Mouse (Mus musculus) liver, embryonic 14.5 days (tissue): ENCODE data around the gene Gpx4. TPM values are rescaled to one million over a fixed set of nuclear protein-coding genes. Genes with fewer than 3 reads are reported as not detected.

ENCODE experiments used
- ATAC-seq: fragments of 200-750 bp; cut with Nextera tagmentation; 2 replicates; pipeline ENCODE4 v1.8.0; 2017; ENCODE audit warnings: moderate number of reproducible peaks, mild to moderate bottlenecking, moderate library complexity; ENCODE audit not compliant: insufficient read depth
- DNase-seq, 3 experiments: peaks; one replicate each; pipeline ENCODE4 v3.0.0-alpha.2; 2012 to 2013; ENCODE audit warnings: low read depth in 3 of 3, low spot score in 3 of 3
- H3K27ac ChIP-seq: fragments of 300-500 bp; sonication (generic); 2 replicates; pipeline ENCODE4 v1.5.1; 2014; ENCODE audit warnings: moderate library complexity, mild to moderate bottlenecking, control low read depth, inconsistent platforms
- H3K27me3 ChIP-seq: fragments of 300-500 bp; sonication (generic); 2 replicates; pipeline ENCODE4 v1.6.1; 2014; ENCODE audit warnings: mild to moderate bottlenecking, low read length, moderate library complexity; ENCODE audit not compliant: control insufficient read depth, insufficient read depth
- H3K36me3 ChIP-seq: fragments of 300-500 bp; sonication (generic); replicated peaks from 2 replicates; pipeline ENCODE4 v1.6.1; 2014; ENCODE audit warnings: low read depth; ENCODE audit not compliant: control insufficient read depth, insufficient read depth
- H3K4me1 ChIP-seq, 2 experiments: fragments of 200-500 bp in 1 of 2; fragments of 300-500 bp in 1 of 2; sonication (generic) in 1 of 2; replicated peaks; 2 replicates each; pipeline ENCODE4 v1.6.1; 2012 to 2014; ENCODE audit warnings: antibody characterized with exemption in 1 of 2, inconsistent platforms in 1 of 2, low read length in 1 of 2; ENCODE audit not compliant: control insufficient read depth in 2 of 2, insufficient read depth in 2 of 2
- H3K4me2 ChIP-seq: fragments of 300-500 bp; sonication (generic); 2 replicates; pipeline ENCODE4 v1.6.1; 2014; ENCODE audit warnings: low read depth, mild to moderate bottlenecking, control low read depth, moderate library complexity
- H3K4me3 ChIP-seq, 2 experiments: fragments of 200-500 bp in 1 of 2; fragments of 300-500 bp in 1 of 2; sonication (generic) in 1 of 2; 2 replicates each; pipeline ENCODE4 v1.5.1; 2012 to 2014; ENCODE audit warnings: low read depth in 2 of 2, low read length in 2 of 2, mild to moderate bottlenecking in 2 of 2, control low read depth in 1 of 2, inconsistent platforms in 1 of 2, moderate library complexity in 1 of 2; ENCODE audit not compliant: insufficient read depth in 1 of 2
- H3K9ac ChIP-seq: fragments of 300-500 bp; sonication (generic); replicated peaks from 2 replicates; pipeline ENCODE4 v1.6.1; 2014; ENCODE audit warnings: mild to moderate bottlenecking, control low read depth, moderate library complexity
- H3K9me3 ChIP-seq: fragments of 300-500 bp; sonication (generic); 2 replicates; pipeline ENCODE4 v1.6.1; 2016; ENCODE audit warnings: low read length, mixed read lengths; ENCODE audit not compliant: control insufficient read depth
- CTCF ChIP-seq: IDR thresholded peaks from 2 replicates; pipeline ENCODE4 v1.5.1; 2016; ENCODE audit warnings: antibody characterized with exemption, low read depth, control low read depth
- EP300 ChIP-seq: IDR thresholded peaks from 2 replicates; pipeline ENCODE4 v1.6.1; 2016; ENCODE audit warnings: antibody characterized with exemption, low read depth
- WGBS: fragments of 180-500 bp; shearing (Covaris S2); extraction: QIAGEN DNeasy Blood & Tissue Kit; methylation state at CpG from one replicate; pipeline ENCODE4 v1.1.7; 2014; ENCODE audit not compliant: insufficient replicate concordance; 5-methylcytosine and 5-hydroxymethylcytosine counted together
- polyA plus RNA-seq, 2 experiments: library from polyadenylated mRNA; depleted of rRNA in 1 of 2; stranded (reverse) in 1 of 2; unstranded in 1 of 2; fragments of >200 nt; fragmentation: Nextera tagmentation in 1 of 2; extraction: Ambion mirVana in 1 of 2; gene quantifications; 2 replicates each; pipeline versions ENCODE4 v1.2.1 to v1.2.3; 2012 to 2014

Gene Gpx4
- polyA plus RNA-seq, 2 experiments, result 388 to 724 TPM

GRCm38 (mm10) chr10:80087483-80087882 is 40.5 kb downstream of the Gpx4 start:
- Histone ChIP-seq H3K9ac (no peak overlapping the region), H3K27me3 (no peaks in the 10 kb centered on the region), H3K4me2 (no peak overlapping the region), H3K4me3 (no peak overlapping the region), H3K4me1 (no peaks in the 10 kb centered on the region; a peak in 1 of 4 replicates), H3K36me3 (peaks cover 9% of the 10 kb centered on the region), H3K9me3 (no peaks in the 10 kb centered on the region), H3K27ac (no peak overlapping the region)
- 59% methylated on average over 8 of the region's 8 CpGs for WGBS
- no peak for ATAC-seq
- DNase-seq, result no peak
- no peak for TF ChIP-seq CTCF
- no peak for TF ChIP-seq EP300

GRCm38 (mm10) chr10:80089146-80089545 is 42.2 kb downstream of the Gpx4 start:
- peak; percentile 24; the same call in 1 of the 2 replicates for ATAC-seq
- no peak overlapping the region for H3K4me3 ChIP-seq
- peaks cover 6% of the 10 kb centered on the region for H3K36me3 ChIP-seq
- DNase-seq, result no peak
- TF ChIP-seq CTCF (peak; percentile 43; the same call in 1 of the 2 replicates), EP300 (no peak)
- no peak overlapping the region for H3K9ac ChIP-seq
- no peaks in the 10 kb centered on the region; a peak in 1 of 4 replicates for H3K4me1 ChIP-seq
- no peak overlapping the region for H3K27ac ChIP-seq
- no peaks in the 10 kb centered on the region for H3K27me3 ChIP-seq
- H3K4me2 ChIP-seq, result no peak overlapping the region
- WGBS, result 55% methylated on average over 4 of the region's 4 CpGs
- no peaks in the 10 kb centered on the region for H3K9me3 ChIP-seq

- no peak overlapping the region for H3K27ac ChIP-seq
- no peak overlapping the region for H3K9ac ChIP-seq
- no peak overlapping the region for H3K4me3 ChIP-seq
- H3K4me2 ChIP-seq, result no peak overlapping the region
- no peaks in the 10 kb centered on the region for H3K9me3 ChIP-seq
- H3K27me3 ChIP-seq, result no peaks in the 10 kb centered on the region
- H3K4me1 ChIP-seq, result no peaks in the 10 kb centered on the region; a peak in 2 of 4 replicates
- no peaks in the 10 kb centered on the region for H3K36me3 ChIP-seq
- no peak for DNase-seq
- TF ChIP-seq EP300, result no peak
- no peak for TF ChIP-seq CTCF
- WGBS, result 86% methylated on average over 6 of the region's 6 CpGs
- no peak for ATAC-seq
These were observed 44.6 kb downstream of the Gpx4 start for GRCm38 (mm10) chr10:80091527-80091926.

GRCm38 (mm10) chr10:80092690-80093089 is 45.7 kb downstream of the Gpx4 start:
- H3K9me3 ChIP-seq, result no peaks in the 10 kb centered on the region
- DNase-seq, result no peak
- no peak overlapping the region for H3K9ac ChIP-seq
- 81% methylated on average over 5 of the region's 5 CpGs for WGBS
- no peak for ATAC-seq
- H3K4me1 ChIP-seq, result peaks cover 11 to 12% of the 10 kb centered on the region in 2 experiments
- no peaks in the 10 kb centered on the region for H3K27me3 ChIP-seq
- no peaks in the 10 kb centered on the region for H3K36me3 ChIP-seq
- no peak for TF ChIP-seq EP300
- TF ChIP-seq CTCF, result no peak
- H3K4me3 ChIP-seq, result no peak overlapping the region
- H3K4me2 ChIP-seq, result no peak overlapping the region
- no peak overlapping the region for H3K27ac ChIP-seq

GRCm38 (mm10) chr10:80094085-80094484 is 47.1 kb downstream of the Gpx4 start:
- no peaks in the 10 kb centered on the region for H3K36me3 ChIP-seq
- H3K27ac ChIP-seq, result no peak overlapping the region
- no peaks in the 10 kb centered on the region for H3K27me3 ChIP-seq
- 76% methylated on average over 6 of the region's 6 CpGs for WGBS
- H3K4me3 ChIP-seq, result no peak overlapping the region
- no peak overlapping the region for H3K4me2 ChIP-seq
- peaks cover 25 to 26% of the 10 kb centered on the region in 2 experiments for H3K4me1 ChIP-seq
- TF ChIP-seq CTCF (no peak), EP300 (no peak)
- no peak overlapping the region for H3K9ac ChIP-seq
- ATAC-seq (no peak), DNase-seq (no peak)
- no peaks in the 10 kb centered on the region for H3K9me3 ChIP-seq
